Mouse (Mus musculus): ENCODE data around the gene Wdr75. TPM values are rescaled to one million over a fixed set of nuclear protein-coding genes. Genes with fewer than 3 reads are reported as not detected.

The Wdr75 gene
- total RNA-seq, 2 experiments from 2014 or later: 17.0 to 35.8 TPM

DNA sequence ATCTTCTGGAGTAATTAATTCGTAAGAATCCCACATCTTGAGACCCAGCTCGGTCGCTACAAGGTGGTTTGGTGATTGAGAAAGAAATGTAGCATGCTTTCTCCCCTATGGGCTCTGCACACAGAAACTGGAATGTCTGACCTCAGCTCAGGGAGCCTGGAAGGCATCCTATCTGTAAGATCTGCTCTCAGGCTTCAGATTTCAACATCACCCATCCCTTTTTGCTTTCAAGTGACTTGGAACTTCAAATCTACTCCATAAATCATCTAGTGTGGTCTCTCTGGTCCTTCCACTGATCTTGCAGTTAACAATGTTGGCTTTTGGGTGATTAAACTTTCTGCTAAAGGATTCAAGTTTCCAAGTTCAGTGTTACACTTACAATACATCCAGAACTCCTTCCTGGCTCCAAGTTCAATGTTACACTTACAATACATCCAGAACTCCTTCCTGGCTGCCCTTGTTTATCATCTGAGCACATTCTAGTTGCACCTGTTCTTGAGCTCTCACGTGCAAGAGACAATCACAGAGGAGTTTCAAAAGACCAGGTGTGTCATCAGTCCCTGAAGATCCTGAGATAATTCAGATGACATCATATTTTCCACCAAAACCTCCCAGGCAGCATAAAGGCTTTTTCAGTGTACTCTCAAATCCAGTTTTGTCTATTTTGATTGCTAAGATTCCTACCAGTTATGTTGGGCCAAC lies 40.5 kb downstream of the Wdr75 start:
- no peak for ATAC-seq (ENCODE audit: poor library complexity, severe bottlenecking)

DNA sequence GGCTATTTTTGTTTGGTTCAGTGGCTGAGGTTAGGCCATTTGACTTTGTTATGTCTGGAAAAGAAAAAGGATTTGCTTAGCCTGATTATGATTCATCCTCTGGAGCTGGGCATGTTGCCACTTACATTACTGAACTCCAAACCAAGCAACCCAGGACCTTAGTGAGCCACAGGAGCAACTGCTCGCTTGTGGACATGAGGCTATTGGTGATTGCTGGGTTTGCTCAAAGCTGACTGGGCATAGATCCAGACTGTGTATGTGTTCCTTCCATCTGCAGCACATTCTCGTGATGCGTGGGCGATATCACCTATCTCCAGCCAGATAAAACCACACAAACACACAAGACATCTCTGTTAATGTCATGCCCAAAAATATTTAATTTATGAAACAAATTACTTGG lies 42.8 kb downstream of the Wdr75 start:
- no peak for ATAC-seq (ENCODE audit: poor library complexity, severe bottlenecking)

DNA sequence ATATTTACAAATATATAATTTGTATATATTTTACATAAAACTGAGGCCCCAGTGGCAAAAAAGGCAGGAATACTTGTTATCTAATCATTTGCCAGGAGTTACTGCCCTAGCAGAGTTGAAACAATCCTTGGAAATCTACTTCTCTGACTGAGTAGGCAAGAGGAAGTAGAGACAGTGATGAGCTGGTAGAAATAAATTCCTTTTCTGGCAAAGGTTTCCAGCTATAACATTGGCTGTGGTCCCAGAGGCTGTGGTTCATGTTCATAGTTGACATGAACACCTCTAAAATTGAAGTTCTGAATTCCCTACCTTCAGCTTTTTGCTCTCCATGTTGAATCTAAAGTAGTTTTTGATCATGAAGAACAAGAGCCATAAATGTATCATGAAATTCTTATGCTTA lies 43.3 kb downstream of the Wdr75 start:
- no peak for ATAC-seq (ENCODE audit: poor library complexity, severe bottlenecking)

DNA sequence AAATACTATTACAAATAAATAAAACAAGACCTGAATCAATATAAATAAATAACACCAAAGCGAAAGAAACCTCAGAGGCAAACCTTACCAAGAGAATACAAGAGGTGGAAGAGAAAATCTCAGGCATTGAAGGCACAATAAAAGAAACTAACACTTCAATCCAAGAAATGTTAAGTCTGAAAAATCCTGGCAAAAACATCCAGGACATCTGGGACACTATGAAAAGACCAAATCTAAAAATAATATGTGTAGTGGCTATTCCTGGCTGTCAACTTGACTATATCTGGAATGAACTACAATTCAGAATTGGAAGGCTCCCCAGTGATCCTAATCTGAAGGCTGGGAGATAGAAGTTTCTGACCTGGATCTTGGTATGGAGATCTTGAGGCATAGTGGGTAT lies 50.5 kb downstream of the Wdr75 start:
- ATAC-seq (ENCODE audit: poor library complexity, severe bottlenecking): no peak

DNA sequence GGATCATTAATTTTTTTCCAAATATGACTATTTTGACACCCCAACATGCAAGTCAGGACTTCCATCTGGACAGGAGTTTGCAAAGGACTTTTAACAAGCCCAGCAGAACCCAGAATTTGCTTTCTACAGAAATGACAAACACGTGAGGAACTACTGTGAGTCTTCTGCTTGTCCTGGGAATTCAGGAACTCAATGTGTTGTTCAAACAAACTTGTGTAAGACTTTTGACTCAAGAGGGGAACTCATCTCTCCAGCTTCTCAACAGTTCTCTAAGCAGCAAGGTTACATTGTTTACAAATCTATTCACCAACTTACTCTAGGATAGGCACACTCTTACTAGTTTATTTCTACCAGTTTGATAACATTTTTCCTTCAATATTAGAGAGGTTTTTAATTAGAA lies 63.1 kb downstream of the Wdr75 start:
- ATAC-seq (ENCODE audit: poor library complexity, severe bottlenecking): peak; percentile 73

DNA sequence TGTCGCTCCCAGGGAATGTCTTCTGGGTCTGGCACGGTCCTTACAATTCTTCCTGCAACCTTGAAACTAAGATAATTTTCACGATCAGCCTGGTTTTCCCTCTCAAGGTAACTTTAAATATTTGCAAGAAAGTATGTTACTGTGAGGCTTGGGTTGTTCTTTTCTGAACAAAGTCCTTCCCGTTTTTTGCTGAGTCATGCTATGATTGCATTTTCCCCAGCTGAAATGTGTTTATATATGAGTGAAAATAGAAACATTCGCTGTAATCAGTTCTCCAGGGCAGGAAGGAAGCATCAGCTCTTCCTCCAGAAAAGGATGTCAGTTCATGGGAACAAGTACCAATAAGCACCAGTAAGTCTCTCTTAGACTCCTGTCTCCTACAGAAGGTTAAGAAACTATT lies 65.4 kb downstream of the Wdr75 start:
- no peak for ATAC-seq (ENCODE audit: poor library complexity, severe bottlenecking)

DNA sequence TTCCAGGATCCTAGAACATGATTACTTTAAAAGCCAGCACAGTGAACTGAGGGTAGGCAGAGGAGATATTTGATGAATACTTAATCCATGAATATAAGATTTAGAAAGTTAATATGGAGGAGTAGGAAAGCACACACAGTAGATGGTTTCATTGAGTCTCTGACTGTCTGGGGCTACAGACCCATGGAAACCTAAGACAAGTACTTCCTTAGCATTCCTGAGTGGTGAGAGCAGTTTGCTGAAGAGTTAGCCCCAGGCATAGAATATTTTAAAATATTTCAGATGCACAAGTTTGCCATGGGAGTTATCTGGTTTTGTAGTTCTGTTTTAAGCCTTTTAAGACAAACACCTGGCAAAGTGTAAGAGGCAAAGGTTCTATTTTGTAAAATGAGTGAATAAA lies 66.2 kb downstream of the Wdr75 start:
- ATAC-seq (ENCODE audit: poor library complexity, severe bottlenecking): no peak

DNA sequence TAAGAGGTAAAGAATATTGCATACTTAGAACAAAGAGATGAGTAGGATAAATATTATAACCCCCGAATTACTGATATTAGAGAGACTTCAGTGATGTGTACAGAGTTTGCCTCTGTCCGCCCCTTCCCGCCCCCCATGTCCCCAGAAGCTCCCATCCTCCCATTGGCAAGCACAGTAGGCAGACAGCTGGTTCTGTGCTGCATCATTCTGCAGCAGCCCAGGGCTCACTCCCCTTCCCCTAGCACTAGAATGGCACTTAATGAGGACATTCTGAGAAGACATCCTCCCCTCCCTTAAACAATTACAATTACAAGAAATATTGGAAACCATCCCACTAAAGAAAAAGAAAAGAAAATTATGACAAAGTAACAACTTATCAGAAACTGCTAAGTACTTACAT lies 68.7 kb downstream of the Wdr75 start:
- ATAC-seq (ENCODE audit: poor library complexity, severe bottlenecking): no peak

DNA sequence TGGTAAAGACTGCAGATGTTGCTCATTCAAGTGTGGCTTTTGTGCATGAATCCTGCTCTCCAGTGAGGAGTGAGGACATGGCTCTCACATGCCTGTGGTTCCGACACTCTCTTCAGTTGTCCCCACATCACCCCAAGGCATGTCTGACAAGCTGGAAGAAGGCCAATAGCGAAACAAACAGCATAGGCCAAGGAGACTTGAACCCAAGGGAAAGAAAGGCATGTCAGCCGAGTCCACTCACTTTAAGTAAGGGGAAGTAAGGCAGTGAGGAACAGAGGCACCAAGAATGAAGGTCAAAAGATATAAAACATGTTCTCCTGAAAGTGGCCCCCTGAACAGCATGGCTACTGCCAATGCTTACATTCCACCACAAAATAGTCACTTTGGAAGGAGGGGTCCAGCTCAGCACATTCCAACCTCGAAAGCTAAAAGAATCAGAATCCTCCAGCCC lies 69.6 kb downstream of the Wdr75 start:
- no peak for ATAC-seq (ENCODE audit: poor library complexity, severe bottlenecking)

DNA sequence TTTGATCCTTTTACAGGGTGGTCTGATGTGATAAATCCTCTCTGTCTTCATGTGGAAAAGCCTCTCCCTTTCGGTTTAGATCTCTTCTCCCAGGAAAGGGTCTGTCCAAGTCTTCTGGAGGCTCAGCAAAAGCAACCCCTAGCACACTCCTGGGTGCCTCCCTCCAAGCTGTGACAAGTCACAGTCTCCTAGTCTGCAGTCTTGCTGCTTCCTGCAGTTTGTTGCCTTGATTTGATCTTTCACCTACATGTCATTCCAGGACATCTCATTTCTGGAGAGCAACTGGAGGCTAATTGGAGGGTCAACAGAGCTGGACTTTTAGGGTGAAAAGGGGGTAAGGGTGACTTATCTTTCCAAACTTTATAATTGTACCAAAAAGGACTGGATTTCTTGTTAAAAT lies 70.3 kb downstream of the Wdr75 start:
- no peak for ATAC-seq (ENCODE audit: poor library complexity, severe bottlenecking)

DNA sequence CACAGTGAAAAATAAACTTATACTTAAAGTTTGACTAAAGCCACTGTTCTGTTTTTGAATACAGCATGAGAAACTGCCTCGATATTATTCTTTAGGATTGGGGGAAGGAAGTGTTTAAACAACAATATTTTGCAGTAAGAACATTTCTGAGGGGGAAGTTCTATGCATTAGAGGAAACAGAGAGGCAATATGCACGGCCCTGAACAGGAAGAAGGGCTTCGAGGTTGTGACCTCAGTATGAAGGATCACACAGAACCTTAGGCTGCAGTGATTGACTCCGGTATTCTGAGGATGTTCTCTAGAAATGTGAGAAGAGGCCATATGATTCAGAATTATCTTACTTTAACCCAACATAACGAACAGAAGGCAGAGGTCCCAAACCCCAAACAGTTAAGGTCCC lies 70.8 kb downstream of the Wdr75 start:
- ATAC-seq (ENCODE audit: poor library complexity, severe bottlenecking): peak; percentile 60

DNA sequence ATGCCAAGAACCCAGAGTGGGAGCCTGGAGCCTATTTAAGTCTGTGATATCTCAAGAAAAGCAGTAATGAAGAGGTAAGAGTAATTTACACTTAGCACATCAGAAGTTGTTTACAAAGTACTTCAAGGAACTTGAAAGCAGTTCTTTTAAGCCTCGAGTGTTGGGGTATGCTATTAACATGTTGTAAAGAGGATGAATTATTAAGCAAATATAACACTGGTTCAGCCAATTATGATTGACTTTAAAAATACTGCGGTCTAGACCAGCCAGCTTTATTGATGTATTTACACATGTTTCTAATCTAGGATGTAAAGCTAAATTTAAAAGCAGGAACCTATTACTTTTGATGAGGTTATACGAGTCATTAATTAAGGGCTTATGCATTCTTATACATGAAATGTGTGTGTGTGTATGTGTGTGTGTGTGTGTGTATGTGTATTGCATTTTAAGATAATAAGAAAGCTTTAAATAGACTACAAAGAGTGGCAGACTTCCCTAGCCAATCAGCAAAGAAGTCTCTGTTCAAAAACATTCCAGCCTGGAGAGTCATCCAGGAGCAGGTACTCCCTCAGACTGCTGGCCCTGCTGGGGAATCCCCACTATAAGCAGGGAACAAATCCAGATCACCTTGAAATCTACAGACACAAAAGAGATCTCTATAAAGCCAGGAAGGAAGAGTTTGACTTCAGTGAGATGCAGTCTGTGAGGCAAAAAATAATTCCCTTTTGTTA lies 71.5 kb downstream of the Wdr75 start:
- no peak for ATAC-seq (ENCODE audit: poor library complexity, severe bottlenecking)

DNA sequence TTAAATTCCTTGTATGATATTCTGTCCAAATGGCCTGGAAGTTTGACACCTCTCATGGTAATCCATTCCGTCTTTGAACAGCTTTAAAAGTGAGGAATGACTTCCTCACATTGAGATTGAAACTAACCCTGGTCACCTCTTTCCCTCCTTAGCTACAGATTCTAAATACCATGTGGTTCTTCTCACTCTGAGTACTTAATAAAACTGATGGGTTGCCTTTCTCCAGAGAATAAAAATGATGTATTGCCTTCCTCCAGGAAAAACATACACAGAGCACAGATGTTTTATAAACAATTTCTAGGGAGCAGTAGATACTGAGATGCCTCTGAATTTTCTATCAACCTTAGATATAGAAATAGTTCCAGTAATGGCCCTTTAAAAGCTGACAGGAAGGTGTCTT lies 73.1 kb downstream of the Wdr75 start:
- no peak for ATAC-seq (ENCODE audit: poor library complexity, severe bottlenecking)

DNA sequence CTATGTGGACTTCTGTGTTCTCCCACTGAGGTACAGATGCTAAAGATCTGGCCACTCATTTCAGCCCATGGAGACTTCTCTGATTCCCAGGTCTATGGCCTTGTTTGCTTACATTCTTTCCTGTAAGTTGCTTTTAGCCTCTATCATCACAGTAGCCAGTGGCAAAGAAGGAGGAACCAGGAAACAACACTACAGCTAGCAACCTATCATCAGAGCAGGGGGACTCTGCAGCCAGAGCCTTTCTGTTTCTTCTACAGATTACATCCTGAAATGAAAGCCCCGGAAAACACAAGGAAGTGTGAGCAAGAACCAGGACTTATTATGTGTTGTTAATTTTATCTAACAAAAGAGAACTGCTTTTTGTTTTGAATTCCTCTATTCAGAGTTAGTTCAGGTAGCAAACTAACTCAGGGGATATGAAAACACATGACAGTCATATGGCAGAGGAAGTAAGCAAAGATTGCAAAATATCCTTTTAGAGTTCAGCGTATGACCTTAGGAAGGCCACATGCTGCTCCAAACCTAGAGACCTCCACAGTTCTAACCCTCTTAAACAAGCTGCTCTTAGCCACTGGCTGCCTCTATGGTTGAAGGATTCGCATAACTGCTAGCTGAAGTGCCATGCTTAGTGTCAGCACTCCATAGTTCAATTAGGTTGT lies 73.6 kb downstream of the Wdr75 start:
- ATAC-seq (ENCODE audit: poor library complexity, severe bottlenecking): peak; percentile 88

Other genes starting within 250 kb of the Wdr75 start
- not detected in 2 replicates for gene Gm5269, start 95.1 kb downstream of the Wdr75 start, total RNA-seq (2015)
- not detected in 2 replicates for gene Gm5269, start 95.1 kb downstream of the Wdr75 start, total RNA-seq (2017)
- gene Slc40a1, start 131.4 kb downstream of the Wdr75 start, total RNA-seq (2015): 22.7 and 24.7 TPM in 2 replicates
- 18.0 and 22.0 TPM in 2 replicates for gene Slc40a1, start 131.4 kb downstream of the Wdr75 start, total RNA-seq (2017)

All from megakaryocyte, adult 5-6 weeks (primary cell).